Mouse (Mus musculus) neural tube, embryonic 14.5 days (tissue): Measurements from ENCODE around the gene Hrh1. TPM values are rescaled to one million over a fixed set of nuclear protein-coding genes. Genes with fewer than 3 reads are reported as not detected.

Experiments used
- ATAC-seq: fragments of 200-750 bp; cut with Nextera tagmentation; 2 replicates; pipeline ENCODE4 v1.8.0; 2017; ENCODE audit warnings: low read depth, mild to moderate bottlenecking, moderate TSS enrichment, moderate library complexity
- H3K27ac ChIP-seq: fragments of 300-500 bp; sonication (generic); 2 replicates; pipeline ENCODE4 v1.5.1; 2014; ENCODE audit warnings: low read depth, mild to moderate bottlenecking, control low read depth, low read length, moderate library complexity, mixed read lengths
- H3K27me3 ChIP-seq: fragments of 300-500 bp; sonication (generic); 2 replicates; pipeline ENCODE4 v1.6.1; 2014; ENCODE audit warnings: low read length; ENCODE audit not compliant: control insufficient read depth, insufficient read depth
- H3K36me3 ChIP-seq: fragments of 300-500 bp; sonication (generic); 2 replicates; pipeline ENCODE4 v1.6.1; 2014; ENCODE audit warnings: low read length, mixed read lengths; ENCODE audit not compliant: control insufficient read depth, insufficient read depth
- H3K4me1 ChIP-seq: fragments of 300-500 bp; sonication (generic); 2 replicates; pipeline ENCODE4 v1.6.1; 2014; ENCODE audit warnings: low read length; ENCODE audit not compliant: control insufficient read depth, insufficient read depth
- H3K4me2 ChIP-seq: fragments of 300-500 bp; sonication (generic); 2 replicates; pipeline ENCODE4 v1.6.1; 2014; ENCODE audit warnings: mild to moderate bottlenecking, low read depth, low read length, control low read depth
- H3K4me3 ChIP-seq: fragments of 300-500 bp; sonication (generic); 2 replicates; pipeline ENCODE4 v1.5.1; 2014; ENCODE audit warnings: low read depth, low read length, control low read depth, mixed read lengths
- H3K9ac ChIP-seq: fragments of 300-500 bp; sonication (generic); replicated peaks from 2 replicates; pipeline ENCODE4 v1.6.1; 2014; ENCODE audit warnings: low read depth, mild to moderate bottlenecking, control low read depth, low read length, mixed read lengths
- H3K9me3 ChIP-seq: fragments of 300-500 bp; sonication (generic); 2 replicates; pipeline ENCODE4 v1.6.1; 2016; ENCODE audit warnings: low read length; ENCODE audit not compliant: control insufficient read depth
- WGBS: fragments of 180-500 bp; shearing (Covaris S2); extraction: QIAGEN DNeasy Blood & Tissue Kit; methylation state at CpG from one replicate; pipeline ENCODE4 v1.1.7; 2014; 5-methylcytosine and 5-hydroxymethylcytosine counted together
- polyA plus RNA-seq: library from polyadenylated mRNA; unstranded; fragments of >200 nt; fragmentation: Nextera tagmentation; extraction: Ambion mirVana; gene quantifications from 2 replicates; pipeline ENCODE4 v1.2.1, GENCODE M21; 2014

The Hrh1 gene
- polyA plus RNA-seq, 1 experiment from 2014 or later = 0.35 TPM

- ATAC-seq = no peak
- H3K27ac ChIP-seq = no peak overlapping the region
- no peak overlapping the region for H3K9ac ChIP-seq
- no peaks in the 10 kb centered on the region for H3K36me3 ChIP-seq
- 46% methylated on average over 8 of the region's 8 CpGs for WGBS
- H3K4me3 ChIP-seq = no peak overlapping the region
- H3K9me3 ChIP-seq = no peaks in the 10 kb centered on the region
- H3K27me3 ChIP-seq = no peaks in the 10 kb centered on the region
- H3K4me1 ChIP-seq = no peaks in the 10 kb centered on the region
- H3K4me2 ChIP-seq = no peak overlapping the region
These were observed 14.2 kb downstream of the Hrh1 start for GRCm38 (mm10) chr6:114411913-114412312.

GRCm38 (mm10) chr6:114414510-114414909, 16.8 kb downstream of the Hrh1 start:
- no peaks in the 10 kb centered on the region for H3K27me3 ChIP-seq
- no peak overlapping the region for H3K9ac ChIP-seq
- no peaks in the 10 kb centered on the region for H3K4me1 ChIP-seq
- no peak overlapping the region for H3K4me2 ChIP-seq
- no peak overlapping the region for H3K4me3 ChIP-seq
- no peak for ATAC-seq
- H3K27ac ChIP-seq = no peak overlapping the region
- no peaks in the 10 kb centered on the region for H3K9me3 ChIP-seq
- WGBS = 37% methylated on average over 8 of the region's 8 CpGs
- no peaks in the 10 kb centered on the region for H3K36me3 ChIP-seq

- no peak overlapping the region for H3K4me3 ChIP-seq
- H3K4me1 ChIP-seq = no peaks in the 10 kb centered on the region
- H3K36me3 ChIP-seq = no peaks in the 10 kb centered on the region
- H3K27ac ChIP-seq = no peak overlapping the region
- 74% methylated on average over 2 of the region's 2 CpGs for WGBS
- no peaks in the 10 kb centered on the region for H3K27me3 ChIP-seq
- H3K4me2 ChIP-seq = no peak overlapping the region
- H3K9me3 ChIP-seq = no peaks in the 10 kb centered on the region
- no peak overlapping the region for H3K9ac ChIP-seq
- ATAC-seq = no peak
These were observed 20.3 kb downstream of the Hrh1 start for GRCm38 (mm10) chr6:114418037-114418436.

- H3K9me3 ChIP-seq = no peaks in the 10 kb centered on the region
- H3K4me2 ChIP-seq = no peak overlapping the region
- H3K4me1 ChIP-seq = no peaks in the 10 kb centered on the region
- no peak for ATAC-seq
- no peaks in the 10 kb centered on the region for H3K27me3 ChIP-seq
- H3K4me3 ChIP-seq = no peak overlapping the region
- H3K27ac ChIP-seq = no peak overlapping the region
- H3K36me3 ChIP-seq = no peaks in the 10 kb centered on the region
- no peak overlapping the region for H3K9ac ChIP-seq
These were observed 23.3 kb downstream of the Hrh1 start for GRCm38 (mm10) chr6:114421061-114421460.

GRCm38 (mm10) chr6:114423051-114423676, 25.4 kb downstream of the Hrh1 start:
- whole genome bisulfite sequencing = 66% methylated on average over 9 of the region's 9 CpGs
- no peak overlapping the region for H3K9ac ChIP-seq
- no peak for ATAC-seq
- H3K4me2 ChIP-seq = no peak overlapping the region
- H3K27me3 ChIP-seq = no peaks in the 10 kb centered on the region
- no peaks in the 10 kb centered on the region for H3K9me3 ChIP-seq
- no peaks in the 10 kb centered on the region for H3K36me3 ChIP-seq
- H3K27ac ChIP-seq = no peak overlapping the region
- no peak overlapping the region for H3K4me3 ChIP-seq
- peaks cover 2% of the 10 kb centered on the region; the same call in 1 of the 2 replicates for H3K4me1 ChIP-seq

GRCm38 (mm10) chr6:114425343-114425742, 27.6 kb downstream of the Hrh1 start:
- Histone ChIP-seq H3K9me3 (no peaks in the 10 kb centered on the region), H3K4me1 (peaks cover 2% of the 10 kb centered on the region; the same call in 1 of the 2 replicates), H3K4me3 (no peak overlapping the region), H3K27me3 (no peaks in the 10 kb centered on the region), H3K36me3 (no peaks in the 10 kb centered on the region), H3K27ac (no peak overlapping the region), H3K9ac (no peak overlapping the region), H3K4me2 (no peak overlapping the region)
- 51% methylated on average over 5 of the region's 5 CpGs for WGBS
- no peak for ATAC-seq

GRCm38 (mm10) chr6:114427641-114428040, 29.9 kb downstream of the Hrh1 start:
- no peak overlapping the region for H3K4me3 ChIP-seq
- H3K36me3 ChIP-seq = no peaks in the 10 kb centered on the region
- H3K4me2 ChIP-seq = no peak overlapping the region
- WGBS = 42% methylated on average over 13 of the region's 13 CpGs
- H3K27me3 ChIP-seq = no peaks in the 10 kb centered on the region
- peaks cover 2% of the 10 kb centered on the region; the same call in 1 of the 2 replicates for H3K4me1 ChIP-seq
- H3K9me3 ChIP-seq = no peaks in the 10 kb centered on the region
- ATAC-seq = peak; percentile 70
- H3K9ac ChIP-seq = no peak overlapping the region
- H3K27ac ChIP-seq = no peak overlapping the region

GRCm38 (mm10) chr6:114428831-114429230, 31.1 kb downstream of the Hrh1 start:
- no peak overlapping the region for H3K27ac ChIP-seq
- H3K4me3 ChIP-seq = no peak overlapping the region
- no peak overlapping the region for H3K9ac ChIP-seq
- no peak overlapping the region for H3K4me2 ChIP-seq
- H3K27me3 ChIP-seq = no peaks in the 10 kb centered on the region
- H3K4me1 ChIP-seq = peaks cover 2% of the 10 kb centered on the region; the same call in 1 of the 2 replicates
- H3K36me3 ChIP-seq = no peaks in the 10 kb centered on the region
- no peak for ATAC-seq
- H3K9me3 ChIP-seq = no peaks in the 10 kb centered on the region
- 37% methylated on average over 16 of the region's 16 CpGs for WGBS

- H3K4me1 ChIP-seq = peaks cover 2% of the 10 kb centered on the region; the same call in 1 of the 2 replicates
- no peak for ATAC-seq
- H3K9me3 ChIP-seq = no peaks in the 10 kb centered on the region
- no peak overlapping the region for H3K27ac ChIP-seq
- H3K9ac ChIP-seq = no peak overlapping the region
- H3K4me2 ChIP-seq = no peak overlapping the region
- H3K36me3 ChIP-seq = no peaks in the 10 kb centered on the region
- H3K27me3 ChIP-seq = no peaks in the 10 kb centered on the region
- 52% methylated on average over 3 of the region's 3 CpGs for WGBS
- no peak overlapping the region for H3K4me3 ChIP-seq
These were observed 34.9 kb downstream of the Hrh1 start for GRCm38 (mm10) chr6:114432591-114432990.
